9 mouse cellular contexts compared by ENCODE assay signal in genomic region chr15:84621722-84622428, GRCm38 (mm10). TPM values are rescaled to one million over a fixed set of nuclear protein-coding genes. Genes with fewer than 3 reads are reported as not detected.
DNase-seq lines count a peak whose midpoint lies in the region; ATAC-seq and TF ChIP-seq lines count a peak whose summit lies in the region.
"Had no signal": no experiment of that assay in that cellular context is flagged by ENCODE, and none has a peak within 500 bp of the region (broad histone marks: within the 10 kb centered on the region; RNA-seq: fewer than 3 reads in every experiment).

No protein-coding gene starts in this region.

- no peaks in the 10 kb centered on the region for H3K9me3 ChIP-seq in forebrain, embryonic 11.5 days (ENCODE audit: control insufficient read depth, low read length)
- H3K9me3 ChIP-seq in intestine, postnatal 0 days (ENCODE audit: control insufficient read depth) = no peaks in the 10 kb centered on the region
- no peaks in the 10 kb centered on the region for H3K9me3 ChIP-seq in midbrain, embryonic 16.5 days (replicated peaks; ENCODE audit: control insufficient read depth, low read length, poor library complexity, severe bottlenecking)

- H3K36me3 ChIP-seq in forebrain, embryonic 11.5 days (ENCODE audit: control insufficient read depth, insufficient read depth, low read length) = no peaks in the 10 kb centered on the region
- H3K36me3 ChIP-seq in intestine, postnatal 0 days (ENCODE audit: control insufficient read depth, insufficient read depth) = no peaks in the 10 kb centered on the region
- H3K36me3 ChIP-seq in midbrain, embryonic 16.5 days (ENCODE audit: control insufficient read depth, insufficient read depth, low read length) = no peaks in the 10 kb centered on the region

- no peak overlapping the region for H3K4me3 ChIP-seq in forebrain, embryonic 11.5 days (ENCODE audit: low read depth, low read length)
- H3K4me3 ChIP-seq in intestine, postnatal 0 days (ENCODE audit: low read depth, low read length) = no peak overlapping the region
- no peak overlapping the region for H3K4me3 ChIP-seq in midbrain, embryonic 16.5 days (ENCODE audit: low read depth, low read length)

- H3K9ac ChIP-seq in forebrain, embryonic 11.5 days (ENCODE audit: low read length) = peak overlapping the region; percentile 12
- H3K9ac ChIP-seq in intestine, postnatal 0 days (ENCODE audit: low read depth, low read length) = no peak overlapping the region
- H3K9ac ChIP-seq in midbrain, embryonic 16.5 days (ENCODE audit: low read depth, low read length) = no peak overlapping the region

- H3K4me1 ChIP-seq in forebrain, embryonic 11.5 days (replicated peaks; ENCODE audit: control insufficient read depth, insufficient read depth, low read length) = peaks cover 13% of the 10 kb centered on the region
- H3K4me1 ChIP-seq in intestine, postnatal 0 days (replicated peaks; ENCODE audit: control insufficient read depth, insufficient read depth, low read length) = peaks cover 12% of the 10 kb centered on the region
- peaks cover 22% of the 10 kb centered on the region for H3K4me1 ChIP-seq in midbrain, embryonic 16.5 days (ENCODE audit: control insufficient read depth, insufficient read depth, low read length)

- TF ChIP-seq CTCF in intestine, postnatal 0 days (IDR thresholded peaks at IDR 0.05; ENCODE audit: low read depth) = no peak

- peak; percentile 70 for DNase-seq in WW6 (ENCODE audit: low read depth, low spot score)
- DNase-seq in forebrain, embryonic 11.5 days (ENCODE audit: low spot score) = no peak
- DNase-seq in kidney, postnatal 14 days = no peak
- DNase-seq in kidney, postnatal 4 days = no peak
- no peak for DNase-seq in cerebellum, postnatal 36 days
- DNase-seq: kidney, postnatal 10 days had no signal

- H3K4me2 ChIP-seq in forebrain, embryonic 11.5 days (ENCODE audit: low read depth, low read length, severe bottlenecking) = peak overlapping the region; percentile 27; the same call in 1 of the 2 replicates
- peak overlapping the region; percentile 47 for H3K4me2 ChIP-seq in intestine, postnatal 0 days (replicated peaks; ENCODE audit: low read depth)
- no peak overlapping the region for H3K4me2 ChIP-seq in midbrain, embryonic 16.5 days (ENCODE audit: low read length)
- H3K4me2 ChIP-seq: liver, embryonic 11.5 days had no signal

- H3K27ac ChIP-seq in forebrain, embryonic 11.5 days (ENCODE audit: low read depth, low read length) = no peak overlapping the region
- peak overlapping the region; percentile 73 for H3K27ac ChIP-seq in intestine, postnatal 0 days (ENCODE audit: low read depth, low read length)
- 0 out of 2 replicates have a peak overlapping the region, but pooled peaks have one; percentile 26 for H3K27ac ChIP-seq in midbrain, embryonic 16.5 days (ENCODE audit: low read length)

- 23% methylated on average over 14 of the region's 14 CpGs for WGBS in forebrain, embryonic 11.5 days
- WGBS in intestine, postnatal 0 days = 28% methylated on average over 14 of the region's 14 CpGs
- WGBS in midbrain, embryonic 16.5 days = 24% methylated on average over 14 of the region's 14 CpGs

- ATAC-seq in forebrain, embryonic 11.5 days (replicated peaks; ENCODE audit: low FRiP score) = peak; percentile 73
- peak; percentile 87 for ATAC-seq in intestine, postnatal 0 days
- ATAC-seq in midbrain, embryonic 16.5 days = peak; percentile 47; the same call in 1 of the 2 replicates

- no peaks in the 10 kb centered on the region for H3K27me3 ChIP-seq in forebrain, embryonic 11.5 days (ENCODE audit: control insufficient read depth, insufficient read depth, low read length)
- no peaks in the 10 kb centered on the region for H3K27me3 ChIP-seq in intestine, postnatal 0 days (replicated peaks; ENCODE audit: control insufficient read depth, insufficient read depth, low read length)
- H3K27me3 ChIP-seq in midbrain, embryonic 16.5 days (ENCODE audit: control insufficient read depth, insufficient read depth, low read depth, low read length) = no peaks in the 10 kb centered on the region

RNA-seq across cellular contexts. Expression of gene Prr5, which starts 47.5 kb away (rescaled TPM):
- 10.0 and 12.3 TPM in 2 replicates for polyA plus RNA-seq in forebrain, embryonic 11.5 days (2014; fragmentation: Nextera tagmentation; extraction: Ambion mirVana)
- 68.5 and 83.0 TPM in 2 replicates for polyA plus RNA-seq in intestine, postnatal 0 days (2015; fragmentation: Nextera tagmentation; extraction: Ambion mirVana)
- polyA plus RNA-seq in midbrain, embryonic 16.5 days (2015; fragmentation: Nextera tagmentation; extraction: Ambion mirVana) = 28.1 and 30.8 TPM in 2 replicates
